Mouse (Mus musculus): ENCODE measurements around the gene Kdm3a.

- no peak for TF ChIP-seq CTCF (IDR thresholded peaks at IDR 0.05; ENCODE audit: low read depth, low read length)
- TF ChIP-seq POLR2A (IDR thresholded peaks at IDR 0.05; ENCODE audit: borderline replicate concordance, low read depth, low read length) = no peak
These were observed 15.8 kb downstream of the Kdm3a start for GRCm38 (mm10) chr6:71616959-71617358.

All from bone marrow macrophage, adult 2 months (primary cell).